Mouse (Mus musculus) lung, postnatal 36 days (tissue): ENCODE measurements around the gene Ppp1ca.

Source experiments
- DNase-seq: peaks from one replicate; pipeline ENCODE4 v3.0.0; 2022; ENCODE audit warnings: mixed read lengths

The Ppp1ca gene

DNA sequence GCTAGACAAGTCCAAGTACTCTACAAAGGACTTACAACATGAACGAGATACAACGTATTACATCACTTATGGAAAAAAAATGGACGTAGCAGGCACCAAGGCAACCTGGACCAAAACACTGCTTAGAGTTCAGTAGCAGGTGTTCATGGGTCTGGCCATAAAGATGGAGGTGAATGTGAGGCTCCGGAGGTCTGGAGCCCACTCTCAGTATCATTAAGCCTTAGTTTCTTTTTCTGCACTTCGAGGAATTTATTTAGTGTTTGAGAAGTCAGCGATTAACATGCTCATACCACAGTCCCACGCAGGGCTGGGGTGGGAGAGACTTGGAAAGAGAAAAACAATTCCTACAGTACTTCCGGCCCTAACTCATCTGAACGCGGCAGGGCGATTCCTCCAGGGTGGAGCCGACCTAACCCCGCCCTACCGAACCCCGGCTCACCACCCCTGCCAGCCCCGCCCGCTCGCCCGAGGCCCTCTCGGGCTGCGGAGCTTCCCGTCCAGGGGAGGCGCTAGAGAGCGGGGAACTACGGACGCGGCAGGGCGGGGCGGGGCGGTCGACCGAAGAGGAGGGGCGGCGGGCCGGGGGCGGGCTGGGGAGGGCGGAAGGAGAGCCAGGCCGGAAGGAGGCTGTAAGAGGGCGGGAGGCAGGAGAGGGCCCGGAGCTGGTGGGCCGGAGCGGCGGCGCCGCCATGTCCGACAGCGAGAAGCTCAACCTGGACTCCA lies at the start of gene Ppp1ca:
Ppp1ca (plus strand) TSS at position 538 of the 723 bp plus-strand sequence.
- DNase-seq: peak; percentile 97

DNA sequence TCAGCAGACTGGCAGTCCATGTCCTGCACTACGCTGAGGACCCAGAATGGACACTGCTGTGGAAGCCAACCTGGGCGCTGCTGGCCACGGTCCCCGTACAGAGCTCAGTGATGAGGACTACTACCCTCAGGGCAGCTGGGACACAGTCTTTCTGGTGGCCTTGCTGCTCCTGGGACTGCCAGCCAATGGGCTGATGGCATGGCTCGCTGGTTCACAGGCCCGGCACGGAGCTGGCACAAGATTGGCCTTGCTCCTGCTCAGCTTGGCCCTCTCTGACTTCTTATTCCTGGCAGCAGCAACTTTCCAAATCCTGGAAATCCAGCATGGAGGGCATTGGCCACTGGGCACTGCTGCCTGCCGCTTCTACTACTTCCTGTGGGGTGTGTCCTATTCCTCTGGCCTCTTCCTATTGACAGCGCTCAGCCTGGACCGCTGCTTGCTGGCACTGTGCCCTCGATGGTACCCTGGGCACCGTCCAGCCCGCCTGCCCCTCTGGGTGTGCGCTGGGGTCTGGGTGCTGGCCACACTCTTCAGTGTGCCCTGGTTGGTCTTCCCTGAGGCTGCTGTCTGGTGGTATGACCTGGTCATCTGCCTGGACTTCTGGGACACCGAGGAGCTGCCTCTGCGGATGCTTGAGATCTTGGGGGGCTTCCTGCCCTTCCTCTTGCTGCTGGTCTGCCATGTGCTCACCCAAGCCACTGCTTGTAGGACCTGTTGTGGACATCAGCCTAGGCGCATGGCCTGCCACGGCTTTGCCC lies 49.3 kb upstream of the Ppp1ca start:
- DNase-seq: no peak

GRCm38 (mm10) chr19:4143759-4144268 lies 48.1 kb upstream of the Ppp1ca start, which contains the start of gene Cabp4:
TSS of gene Cabp4 (minus strand) at chr19:4144033.
- DNase-seq: no peak

GRCm38 (mm10) chr19:4144550-4145498 lies 47.0 kb upstream of the Ppp1ca start:
- DNase-seq: peak; percentile 54

DNA sequence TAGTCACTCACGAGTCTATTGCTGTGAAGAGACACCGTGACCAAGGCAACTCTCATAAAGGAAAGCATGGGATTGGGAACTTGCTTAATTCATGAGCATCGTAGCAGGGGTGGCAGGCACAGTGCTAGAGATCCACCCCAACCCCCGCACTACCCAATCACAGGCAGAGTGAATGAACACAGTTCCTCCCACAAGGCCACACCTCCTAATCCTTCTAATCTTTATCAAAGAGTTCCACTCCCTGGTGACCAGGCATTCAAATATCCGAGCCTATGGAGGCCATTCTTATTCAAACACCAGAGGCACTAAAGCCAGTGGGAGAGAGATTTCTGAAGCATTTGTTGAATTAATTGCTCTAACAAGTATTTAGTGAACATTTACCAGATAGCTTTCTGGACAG lies 45.9 kb upstream of the Ppp1ca start:
- no peak for DNase-seq

DNA sequence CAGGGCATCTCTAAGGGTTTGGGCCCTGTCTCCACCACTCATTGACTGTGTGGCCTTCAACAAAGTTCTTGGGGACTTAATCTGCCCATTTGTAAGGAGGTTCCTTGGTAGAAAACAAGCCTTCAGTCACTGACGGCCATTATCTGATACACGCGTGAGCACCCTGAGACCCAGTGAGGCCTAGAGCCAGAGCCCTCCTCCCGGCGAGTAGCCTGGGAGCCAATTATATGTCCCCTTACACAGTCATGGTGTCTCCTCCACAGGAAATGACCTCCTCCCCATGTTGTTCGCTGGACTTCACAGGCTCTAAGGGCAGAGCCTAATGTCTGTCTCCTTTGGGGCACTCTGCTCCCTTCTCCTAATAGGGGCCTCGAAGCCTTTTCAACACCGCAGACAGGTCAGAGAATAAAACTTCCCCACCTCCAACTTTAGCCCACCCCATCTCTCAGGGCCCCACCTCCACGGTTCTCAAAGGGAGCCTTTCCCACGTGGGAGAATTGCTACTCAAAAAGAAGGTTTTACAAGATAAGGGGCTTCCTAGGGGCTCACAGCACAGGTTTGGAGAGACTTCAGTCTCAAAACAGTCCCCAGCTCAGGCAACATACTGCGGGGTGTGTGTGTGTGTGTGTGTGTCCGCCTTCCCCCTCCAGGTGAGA lies 45.4 kb upstream of the Ppp1ca start:
- no peak for DNase-seq

- peak; percentile 50 for DNase-seq
Observed at GRCm38 (mm10) chr19:4147022-4147405, 44.9 kb upstream of the Ppp1ca start.

DNA sequence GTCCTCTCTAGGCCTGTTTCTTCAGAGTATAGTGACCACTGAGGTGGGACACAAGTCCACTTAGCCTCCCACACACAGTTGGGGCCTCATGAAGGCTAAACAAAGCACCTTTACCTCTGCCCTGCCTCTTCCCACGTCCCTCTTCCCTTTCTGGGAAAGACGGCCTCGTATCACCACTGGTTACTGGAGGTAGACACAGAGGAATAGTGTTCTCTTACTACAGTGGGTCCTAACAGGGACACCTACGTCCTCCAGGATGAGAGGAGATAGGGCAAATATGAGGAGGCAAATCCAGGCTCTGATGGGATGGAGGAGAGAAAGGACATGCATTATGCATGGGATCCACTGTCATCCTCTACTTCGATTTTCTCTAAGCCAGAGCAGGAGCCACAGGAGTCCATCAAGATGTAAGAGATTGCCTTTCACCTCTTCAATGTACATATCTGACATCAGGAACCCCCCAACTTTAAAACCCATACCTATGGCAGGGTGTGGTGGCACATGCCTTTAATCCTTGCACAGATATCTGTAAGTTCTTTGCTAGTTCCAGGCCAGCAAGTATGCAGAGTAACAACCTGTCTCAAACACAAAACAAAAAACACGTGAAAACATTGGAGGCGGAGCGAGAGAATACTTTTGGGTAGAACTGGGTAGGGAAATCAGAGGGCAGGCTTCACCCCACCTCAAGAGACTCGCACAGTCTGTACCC lies 43.9 kb upstream of the Ppp1ca start:
- no peak for DNase-seq

GRCm38 (mm10) chr19:4148491-4148806 lies 43.4 kb upstream of the Ppp1ca start, which contains the start of gene Coro1b:
TSS of gene Coro1b (plus strand) at chr19:4148619.
- DNase-seq: peak; percentile 98

GRCm38 (mm10) chr19:4148819-4149218 lies 43.0 kb upstream of the Ppp1ca start:
- DNase-seq: no peak

DNA sequence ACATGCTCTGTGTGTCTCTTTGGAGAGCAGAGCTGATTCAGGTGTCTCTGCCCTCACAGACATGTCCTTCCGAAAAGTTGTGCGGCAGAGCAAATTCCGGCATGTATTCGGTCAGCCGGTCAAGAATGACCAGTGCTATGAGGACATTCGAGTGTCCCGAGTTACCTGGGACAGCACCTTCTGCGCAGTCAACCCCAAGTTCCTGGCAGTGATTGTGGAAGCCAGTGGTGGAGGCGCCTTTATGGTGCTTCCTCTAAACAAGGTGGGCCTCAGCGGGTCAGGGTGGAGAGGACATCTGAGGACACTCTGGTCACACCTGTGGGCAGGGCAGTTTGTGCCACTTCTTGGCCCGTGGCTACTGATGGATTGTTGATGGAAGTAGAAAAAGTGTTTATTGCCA lies 42.6 kb upstream of the Ppp1ca start:
- DNase-seq: no peak

DNA sequence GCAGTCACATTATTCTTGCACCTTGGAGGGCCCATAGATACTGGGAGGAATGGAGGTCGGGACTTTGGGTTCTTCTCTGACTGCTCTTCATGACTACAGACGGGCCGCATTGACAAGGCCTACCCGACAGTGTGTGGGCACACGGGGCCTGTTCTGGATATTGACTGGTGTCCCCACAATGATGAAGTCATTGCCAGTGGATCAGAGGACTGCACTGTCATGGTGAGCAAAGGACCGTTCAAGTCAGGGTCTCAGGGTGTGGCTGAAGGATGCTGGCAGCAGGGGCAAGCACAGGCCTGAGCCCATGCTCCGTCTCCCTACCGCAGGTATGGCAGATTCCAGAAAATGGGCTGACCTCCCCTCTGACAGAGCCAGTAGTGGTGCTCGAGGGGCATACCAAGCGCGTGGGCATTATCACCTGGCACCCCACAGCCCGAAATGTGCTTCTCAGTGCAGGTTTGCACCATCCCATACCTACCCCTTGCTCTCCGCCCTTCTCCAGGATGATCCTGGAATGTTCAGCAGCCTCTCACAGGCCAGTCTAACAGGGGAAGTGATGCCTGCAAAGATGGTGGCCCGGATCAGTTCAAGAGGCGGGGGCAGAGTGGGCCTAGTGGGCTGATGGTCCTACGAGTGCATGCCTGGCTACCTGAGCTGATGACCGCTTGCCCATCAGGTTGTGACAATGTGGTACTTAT lies 42.0 kb upstream of the Ppp1ca start:
- DNase-seq: no peak

DNA sequence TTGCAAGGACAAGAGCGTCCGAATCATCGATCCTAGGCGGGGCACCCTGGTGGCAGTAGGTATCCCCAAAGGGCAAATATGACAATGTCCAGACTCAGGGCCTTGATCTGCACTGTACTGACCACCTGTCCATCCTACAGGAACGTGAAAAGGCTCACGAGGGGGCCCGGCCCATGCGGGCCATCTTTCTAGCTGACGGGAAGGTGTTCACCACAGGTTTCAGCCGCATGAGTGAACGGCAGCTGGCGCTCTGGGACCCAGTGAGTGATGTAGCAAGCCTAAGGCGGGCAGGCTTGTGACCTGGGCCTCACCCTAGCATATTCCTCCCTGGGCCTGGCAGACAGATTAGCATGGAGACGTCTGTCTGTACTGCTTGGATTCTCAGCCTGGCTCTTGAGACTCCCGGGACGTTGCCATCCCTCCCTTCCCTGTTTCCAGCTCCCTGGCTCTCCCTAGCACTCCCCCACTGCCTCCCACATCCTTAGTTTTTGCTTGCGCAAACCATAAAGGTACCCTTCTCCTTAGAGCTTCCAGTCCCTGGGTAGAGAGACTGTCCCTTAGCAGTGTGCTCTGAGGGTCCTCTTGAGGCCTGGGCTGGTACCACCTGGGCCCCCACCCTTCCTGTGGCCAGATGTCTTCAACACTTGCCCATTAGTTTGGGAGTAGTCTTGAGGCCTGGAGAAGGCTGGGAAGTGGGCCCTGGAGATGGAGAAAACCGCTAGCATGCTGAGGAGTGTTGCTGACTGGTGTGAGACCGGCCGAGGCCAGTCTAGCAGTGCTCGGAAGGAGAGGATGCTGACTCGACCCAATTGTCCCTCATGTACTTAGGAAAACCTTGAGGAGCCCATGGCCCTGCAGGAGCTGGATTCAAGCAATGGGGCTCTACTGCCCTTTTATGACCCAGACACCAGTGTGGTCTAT lies 41.0 kb upstream of the Ppp1ca start:
- DNase-seq: no peak

DNA sequence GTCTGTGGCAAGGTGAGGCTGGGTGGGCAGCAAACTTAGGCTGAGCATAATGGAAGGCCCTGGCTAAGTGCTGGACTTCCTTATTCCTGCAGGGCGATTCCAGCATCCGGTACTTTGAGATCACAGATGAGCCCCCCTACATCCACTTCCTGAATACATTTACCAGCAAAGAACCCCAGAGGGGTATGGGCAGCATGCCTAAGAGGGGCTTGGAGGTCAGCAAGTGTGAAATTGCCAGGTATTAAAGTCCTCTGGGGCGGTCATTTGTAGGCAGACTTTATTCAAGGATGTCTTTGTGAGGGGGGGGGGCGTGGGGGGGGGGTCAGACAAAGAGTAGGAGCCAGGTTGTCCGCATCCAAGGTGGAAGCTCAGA lies 40.4 kb upstream of the Ppp1ca start:
- DNase-seq: no peak

DNA sequence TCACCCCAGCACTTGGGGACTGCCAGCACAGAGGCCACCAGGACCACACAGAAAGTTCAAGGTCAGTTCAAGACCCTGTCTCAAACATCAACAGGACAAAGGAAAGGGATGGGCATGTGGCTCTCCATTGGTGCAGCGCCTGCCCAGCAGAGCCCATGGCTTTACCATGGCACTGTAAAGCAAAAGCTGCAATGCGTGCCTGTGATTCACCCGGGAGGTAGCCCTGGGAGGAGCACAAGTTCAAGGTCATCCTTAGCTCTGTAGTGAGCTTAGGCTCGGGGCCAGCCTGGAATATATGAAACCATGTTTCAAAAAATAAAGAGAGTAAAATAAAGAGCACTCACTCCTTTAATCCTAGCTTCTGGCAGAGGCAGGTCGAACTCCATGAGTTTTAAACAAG lies 40.0 kb upstream of the Ppp1ca start:
- no peak for DNase-seq

GRCm38 (mm10) chr19:4152445-4153231 lies 39.2 kb upstream of the Ppp1ca start:
- DNase-seq: no peak

DNA sequence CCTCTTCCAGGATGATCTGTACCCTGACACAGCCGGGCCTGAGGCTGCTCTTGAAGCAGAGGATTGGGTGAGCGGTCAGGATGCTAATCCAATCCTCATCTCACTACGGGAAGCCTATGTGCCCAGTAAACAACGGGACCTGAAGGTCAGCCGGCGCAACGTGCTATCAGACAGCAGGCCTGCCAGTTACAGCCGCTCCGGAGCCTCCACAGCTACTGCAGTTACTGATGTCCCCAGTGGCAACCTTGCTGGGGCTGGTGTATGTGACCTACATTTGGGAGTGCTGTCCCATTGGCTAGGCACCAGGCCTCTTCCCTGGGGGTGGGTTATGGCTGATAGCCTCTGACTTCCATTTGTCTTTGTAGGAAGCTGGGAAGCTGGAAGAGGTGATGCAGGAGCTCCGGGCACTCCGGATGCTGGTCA lies 38.6 kb upstream of the Ppp1ca start, which contains the start of gene Ptprcap:
Ptprcap (plus strand) TSS at position 373 of the 423 bp plus-strand sequence.
- DNase-seq: no peak

GRCm38 (mm10) chr19:4154437-4155222 lies 37.2 kb upstream of the Ppp1ca start:
- peak; percentile 51 for DNase-seq
